Mouse (Mus musculus): ENCODE data around the gene Atp13a5.

DNA sequence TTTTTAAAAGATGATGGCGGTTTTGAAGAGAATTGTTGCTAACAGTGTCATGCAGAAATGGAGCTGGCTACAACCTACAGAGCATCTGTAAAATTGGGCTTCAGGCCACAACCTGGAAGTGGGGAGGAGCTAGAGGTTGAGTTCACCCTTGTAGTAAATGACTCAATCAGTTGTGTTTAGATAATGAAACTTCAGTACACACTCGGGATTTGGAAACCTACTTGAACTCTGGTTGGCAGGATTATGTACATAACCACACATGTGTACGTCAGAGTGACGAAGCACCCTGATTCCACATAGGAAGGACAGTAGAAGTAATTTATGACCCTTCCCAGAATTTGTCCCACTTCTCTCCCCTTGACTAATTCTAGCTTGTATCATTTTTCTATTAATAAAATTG, 124.2 kb downstream of the Atp13a5 start:
- no peak for TF ChIP-seq HCFC1 (IDR thresholded peaks at IDR 0.05; ENCODE audit: borderline replicate concordance, insufficient read depth, low read length)
- TF ChIP-seq ZC3H11A (IDR thresholded peaks at IDR 0.05; ENCODE audit: borderline replicate concordance, low read depth, low read length), result no peak

Data from ES-E14 (cell line).